Mouse (Mus musculus) liver, embryonic 14.5 days (tissue): ENCODE measurements at regions not wholly inside any gene's neighbourhood (a gene's known extent, or its start where the extent isn't known, plus 50 kb on each side); places are given as distances from the start of the nearest gene placed in this dataset.

Source experiments
- CTCF ChIP-seq: IDR thresholded peaks from 2 replicates; pipeline ENCODE4 v1.5.1; 2016; ENCODE audit warnings: antibody characterized with exemption, low read depth, control low read depth
- EP300 ChIP-seq: IDR thresholded peaks from 2 replicates; pipeline ENCODE4 v1.6.1; 2016; ENCODE audit warnings: antibody characterized with exemption, low read depth

- TF ChIP-seq CTCF (no peak), EP300 (no peak)
Observed at GRCm38 (mm10) chr7:125222684-125223083, 221.8 kb upstream of the Kdm8 start.
